Mouse (Mus musculus) forebrain, embryonic 13.5 days (tissue): ENCODE measurements at regions not wholly inside any gene's neighbourhood (a gene's known extent, or its start where the extent isn't known, plus 50 kb on each side); places are given as distances from the start of the nearest gene placed in this dataset.
"Not testable (repeated sequence)": the region's sequence is repeated elsewhere in the genome, so short reads cannot be mapped to it uniquely, and the experiment has no call there.

Experiments used
- ATAC-seq: fragments of 200-750 bp; cut with Nextera tagmentation; 2 replicates; pipeline ENCODE4 v1.8.0; 2017
- H3K27ac ChIP-seq: fragments of 300-500 bp; sonication (generic); 2 replicates; pipeline ENCODE4 v1.5.1; 2015; ENCODE audit warnings: inconsistent platforms, mild to moderate bottlenecking, moderate library complexity
- H3K27me3 ChIP-seq: fragments of 300-500 bp; sonication (generic); 2 replicates; pipeline ENCODE4 v1.6.1; 2015; ENCODE audit warnings: mild to moderate bottlenecking, inconsistent platforms
- H3K36me3 ChIP-seq: fragments of 300-500 bp; sonication (generic); 2 replicates; pipeline ENCODE4 v1.6.1; 2015; ENCODE audit warnings: mild to moderate bottlenecking, inconsistent platforms; ENCODE audit not compliant: poor library complexity, severe bottlenecking
- H3K4me1 ChIP-seq: fragments of 300-500 bp; sonication (generic); 2 replicates; pipeline ENCODE4 v1.6.1; 2015; ENCODE audit warnings: inconsistent platforms
- H3K4me2 ChIP-seq: fragments of 300-500 bp; sonication (generic); 2 replicates; pipeline ENCODE4 v1.6.1; 2015; ENCODE audit warnings: inconsistent platforms, mild to moderate bottlenecking, moderate library complexity
- H3K4me3 ChIP-seq: fragments of 300-500 bp; sonication (generic); 2 replicates; pipeline ENCODE4 v1.5.1; 2015; ENCODE audit warnings: mild to moderate bottlenecking, inconsistent platforms
- H3K9ac ChIP-seq: fragments of 300-500 bp; sonication (generic); 2 replicates; pipeline ENCODE4 v1.6.1; 2015; ENCODE audit warnings: mild to moderate bottlenecking, inconsistent platforms
- H3K9me3 ChIP-seq: fragments of 300-500 bp; sonication (generic); replicated peaks from 2 replicates; pipeline ENCODE4 v1.6.1; 2016; ENCODE audit warnings: inconsistent platforms
- WGBS: fragments of 180-500 bp; shearing (Covaris S2); methylation state at CpG from one replicate; pipeline ENCODE4 v1.1.7; 2015; 5-methylcytosine and 5-hydroxymethylcytosine counted together

DNA sequence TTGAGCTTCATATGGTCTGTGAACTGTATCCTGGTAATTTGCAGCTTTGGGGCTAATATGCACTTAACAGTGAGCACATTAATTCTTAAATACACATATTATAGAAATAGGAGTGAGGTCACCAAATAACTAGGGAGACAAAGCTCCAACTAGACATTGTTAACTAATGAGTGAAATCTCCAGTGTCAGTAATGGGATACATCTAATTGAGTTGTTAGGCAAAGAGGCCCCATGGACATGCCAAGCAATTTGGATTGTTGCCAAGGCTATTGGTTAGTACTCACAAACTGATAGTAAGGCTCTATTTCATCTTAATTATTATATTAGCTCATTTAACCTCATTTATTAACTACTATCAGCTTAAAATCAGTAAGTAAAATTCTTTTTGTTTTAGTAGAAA is 698.5 kb downstream of the Triml1 start:
- peaks cover 4% of the 10 kb centered on the region; the same call in 1 of the 2 replicates for H3K4me1 ChIP-seq
- H3K9me3 ChIP-seq, result no peaks in the 10 kb centered on the region
- H3K9ac ChIP-seq, result no peak overlapping the region
- peak; percentile 45; the same call in 1 of the 2 replicates for ATAC-seq
- no peaks in the 10 kb centered on the region for H3K27me3 ChIP-seq
- H3K36me3 ChIP-seq, result no peaks in the 10 kb centered on the region
- H3K4me3 ChIP-seq, result no peak overlapping the region
- no peak overlapping the region for H3K27ac ChIP-seq
- H3K4me2 ChIP-seq, result no peak overlapping the region

DNA sequence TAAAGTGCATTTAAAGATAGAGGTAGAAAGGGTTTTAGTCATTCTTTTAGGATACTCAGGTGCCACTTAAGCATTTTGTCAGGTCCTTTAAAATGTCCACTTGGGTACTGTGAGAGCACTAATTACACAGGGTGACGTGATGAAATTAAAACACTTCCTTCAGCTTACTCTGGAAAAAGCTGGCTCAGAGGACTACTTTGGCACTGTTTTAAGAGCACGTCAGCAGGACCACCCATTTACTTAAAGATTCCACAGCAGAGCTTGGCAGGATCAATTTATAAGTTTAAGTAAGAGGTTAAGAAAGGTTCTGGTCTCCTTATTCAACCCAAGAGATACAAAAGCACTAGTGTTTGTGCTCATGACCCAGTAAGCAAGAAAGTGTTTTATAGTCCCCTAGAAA is 738.7 kb downstream of the Triml1 start:
- Histone ChIP-seq H3K4me3 (no peak overlapping the region), H3K9me3 (no peaks in the 10 kb centered on the region), H3K27ac (no peak overlapping the region), H3K4me2 (no peak overlapping the region), H3K4me1 (no peaks in the 10 kb centered on the region), H3K36me3 (no peaks in the 10 kb centered on the region), H3K9ac (no peak overlapping the region), H3K27me3 (no peaks in the 10 kb centered on the region)
- ATAC-seq, result no peak
- 43% methylated on average over 2 of the region's 2 CpGs for WGBS

DNA sequence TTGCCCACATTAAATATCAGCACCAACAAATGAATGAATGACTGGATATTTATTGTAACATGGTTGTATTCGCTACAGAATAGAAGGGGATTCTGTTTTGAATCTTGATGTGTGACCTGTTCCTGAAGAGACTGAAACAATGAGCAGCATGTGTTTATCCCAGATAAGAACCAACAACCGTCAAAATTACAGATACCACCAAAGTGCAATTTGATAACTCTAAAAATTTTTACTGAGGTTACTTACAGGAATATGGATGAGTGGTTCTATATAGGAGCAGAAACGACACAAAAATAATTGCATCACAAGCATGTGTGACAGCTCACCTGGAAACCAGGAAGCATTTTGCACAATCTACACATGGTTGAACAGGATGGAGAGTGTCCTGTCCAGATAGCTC is 744.4 kb downstream of the Triml1 start:
- Histone ChIP-seq H3K27ac (no peak overlapping the region), H3K4me2 (no peak overlapping the region), H3K4me3 (no peak overlapping the region), H3K4me1 (no peaks in the 10 kb centered on the region), H3K9ac (no peak overlapping the region), H3K9me3 (no peaks in the 10 kb centered on the region), H3K36me3 (no peaks in the 10 kb centered on the region), H3K27me3 (no peaks in the 10 kb centered on the region)
- no peak for ATAC-seq
- 87% methylated on average over 3 of the region's 3 CpGs for whole genome bisulfite sequencing

DNA sequence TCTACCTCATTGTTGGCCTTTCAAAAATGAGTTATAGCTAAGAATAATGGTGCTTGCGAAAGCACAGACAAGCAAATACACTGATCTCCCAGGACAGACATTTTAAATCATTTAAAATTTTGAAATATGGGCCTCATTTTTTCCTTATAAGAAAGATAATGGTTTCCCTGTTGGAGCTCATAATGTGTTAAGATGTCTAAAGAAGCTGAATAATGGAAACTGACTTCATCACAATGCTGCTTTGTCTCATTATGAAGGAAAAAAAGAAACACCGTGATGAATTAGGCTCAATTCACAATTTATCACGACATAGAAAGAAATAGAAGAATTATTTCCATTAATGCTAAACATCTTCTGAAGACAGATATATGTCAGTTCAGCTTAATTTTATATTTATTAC is 752.5 kb downstream of the Triml1 start:
- ATAC-seq, result no peak
- Histone ChIP-seq H3K36me3 (no peaks in the 10 kb centered on the region), H3K9ac (no peak overlapping the region), H3K27ac (no peak overlapping the region), H3K9me3 (no peaks in the 10 kb centered on the region), H3K4me1 (no peaks in the 10 kb centered on the region), H3K27me3 (no peaks in the 10 kb centered on the region), H3K4me2 (no peak overlapping the region), H3K4me3 (no peak overlapping the region)
- WGBS, result 65% methylated on average over 3 of the region's 3 CpGs

DNA sequence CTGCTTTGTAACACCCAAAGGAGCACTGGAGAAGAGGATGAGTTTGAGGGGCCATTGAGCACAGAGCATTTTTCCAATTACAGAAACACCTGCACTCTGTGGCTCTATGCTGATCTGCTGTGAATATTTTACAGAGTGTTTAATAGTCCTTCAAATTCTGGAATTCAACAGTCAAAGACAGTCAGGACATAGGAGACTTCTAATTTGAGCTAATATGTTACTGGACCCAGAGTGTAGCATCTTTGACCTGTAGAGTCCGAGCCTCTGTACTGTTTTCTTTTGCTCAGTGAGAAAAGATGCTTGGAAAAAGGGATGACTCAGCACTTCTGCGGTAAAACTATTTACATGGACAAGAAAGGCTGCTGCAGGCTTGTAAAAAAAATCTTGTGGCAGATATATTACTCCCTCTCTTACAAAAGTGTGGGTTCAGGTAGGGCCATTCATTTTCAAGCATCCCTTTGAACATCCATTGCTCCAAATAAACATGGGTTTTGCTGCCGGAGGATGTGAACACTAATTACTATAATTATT is 793.1 kb downstream of the Triml1 start:
- H3K4me1 ChIP-seq, result no peaks in the 10 kb centered on the region
- ATAC-seq, result no peak
- 61% methylated on average over 3 of the region's 3 CpGs for WGBS

DNA sequence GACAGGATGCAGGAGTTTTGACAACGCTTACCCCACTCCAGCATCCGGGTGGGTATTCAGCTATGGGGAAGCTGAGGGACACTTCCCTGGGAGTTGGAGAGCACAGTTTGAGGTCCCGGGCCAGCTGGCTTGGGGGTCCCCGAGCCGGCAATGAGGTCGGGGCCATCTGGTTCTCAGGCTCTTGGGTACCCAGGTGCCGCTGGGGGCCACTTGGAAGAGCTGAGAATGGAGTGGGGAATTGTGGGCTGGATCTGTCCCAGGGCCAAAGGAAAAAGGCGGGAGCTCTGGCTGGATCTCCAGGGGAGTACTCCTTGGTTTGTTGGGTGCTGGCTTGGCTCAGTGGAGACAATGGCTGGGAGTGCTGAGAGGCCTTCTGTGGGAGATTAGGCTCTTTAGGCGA is 806.6 kb downstream of the Triml1 start:
- Histone ChIP-seq H3K27ac (no peak overlapping the region), H3K9ac (no peak overlapping the region), H3K4me1 (no peaks in the 10 kb centered on the region), H3K9me3 (no peaks in the 10 kb centered on the region), H3K27me3 (no peaks in the 10 kb centered on the region), H3K36me3 (no peaks in the 10 kb centered on the region), H3K4me3 (no peak overlapping the region), H3K4me2 (no peak overlapping the region)
- 94% methylated on average over 9 of the region's 9 CpGs for WGBS
- no peak for ATAC-seq

More for the DNA sequence above, 793.1 kb downstream of the Triml1 start:
- no peaks in the 10 kb centered on the region for H3K27me3 ChIP-seq
- H3K4me2 ChIP-seq, result no peak overlapping the region
- no peaks in the 10 kb centered on the region; the same call in 1 of the 2 replicates for H3K9me3 ChIP-seq
- H3K27ac ChIP-seq, result no peak overlapping the region
- H3K9ac ChIP-seq, result no peak overlapping the region
- no peak overlapping the region for H3K4me3 ChIP-seq
- no peaks in the 10 kb centered on the region for H3K36me3 ChIP-seq

DNA sequence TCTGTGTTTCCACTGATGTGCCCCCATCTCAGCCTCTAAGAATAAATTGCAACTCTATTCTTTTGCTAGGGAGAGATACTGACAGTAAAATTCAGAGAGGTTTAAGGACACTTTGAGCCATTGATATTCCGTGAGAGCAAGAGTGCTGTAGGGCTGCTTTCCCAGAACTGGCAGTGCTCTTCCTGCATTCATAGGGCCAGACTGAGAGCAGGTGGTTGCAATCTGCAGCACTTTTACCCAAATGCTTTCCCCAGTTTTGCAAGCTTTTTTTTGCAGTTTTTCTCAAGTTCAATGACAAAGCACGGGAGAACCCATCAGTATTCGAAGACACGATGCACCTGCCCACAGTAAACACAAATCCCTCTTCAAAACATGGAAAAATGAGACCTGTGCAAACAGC is 816.6 kb downstream of the Triml1 start:
- Histone ChIP-seq H3K9me3 (no peaks in the 10 kb centered on the region), H3K27ac (no peak overlapping the region), H3K9ac (no peak overlapping the region), H3K27me3 (no peaks in the 10 kb centered on the region), H3K4me2 (no peak overlapping the region), H3K4me3 (no peak overlapping the region), H3K36me3 (no peaks in the 10 kb centered on the region), H3K4me1 (no peaks in the 10 kb centered on the region)
- 77% methylated on average over 4 of the region's 4 CpGs for WGBS
- ATAC-seq, result 0 out of 2 replicates have a peak, but pooled peaks have one; percentile 51

DNA sequence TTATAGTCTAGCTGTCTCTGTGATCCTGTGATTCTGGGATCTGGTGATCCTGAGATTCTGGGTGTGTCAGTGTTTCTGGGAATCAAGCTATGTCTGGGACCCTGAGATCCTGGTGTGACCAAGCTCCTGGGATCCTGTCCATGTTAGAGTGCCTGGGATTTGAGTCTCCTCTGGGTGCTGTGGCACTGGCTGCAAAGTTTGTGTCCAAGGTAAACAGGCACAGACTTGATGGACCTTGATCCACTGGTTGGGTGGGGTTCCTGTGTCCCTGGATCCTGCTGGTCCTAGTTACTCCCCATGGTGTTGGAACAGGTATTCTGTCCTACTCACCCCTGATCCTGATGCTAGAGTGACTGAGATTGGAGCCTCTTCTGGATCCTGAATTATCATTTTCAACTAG is 818.4 kb downstream of the Triml1 start:
- H3K9ac ChIP-seq, result no peak overlapping the region
- no peak overlapping the region for H3K4me2 ChIP-seq
- ATAC-seq, result no peak
- H3K4me1 ChIP-seq, result no peaks in the 10 kb centered on the region
- H3K4me3 ChIP-seq, result no peak overlapping the region
- no peaks in the 10 kb centered on the region for H3K36me3 ChIP-seq
- H3K27ac ChIP-seq, result no peak overlapping the region
- no peaks in the 10 kb centered on the region for H3K9me3 ChIP-seq
- no peaks in the 10 kb centered on the region for H3K27me3 ChIP-seq

DNA sequence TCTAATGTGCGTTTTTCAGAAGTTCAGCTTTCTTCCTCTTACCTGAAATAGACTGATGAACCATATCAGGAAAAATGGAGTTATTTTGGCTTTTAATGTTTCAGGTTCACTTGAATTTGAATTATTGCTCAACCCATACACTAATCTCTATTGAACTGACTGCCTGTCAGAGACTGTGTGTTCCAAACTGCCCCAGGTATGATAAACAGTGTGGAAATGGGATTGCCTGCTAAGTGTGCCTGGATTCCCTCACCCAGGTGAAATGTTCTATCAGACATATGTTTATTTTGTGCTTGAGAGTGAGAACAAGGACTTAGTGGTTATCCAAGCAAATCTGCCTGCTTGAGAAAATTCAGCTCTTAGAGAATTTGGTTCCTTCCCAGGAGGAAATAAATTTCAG is 830.2 kb downstream of the Triml1 start:
- Histone ChIP-seq H3K4me3 (no peak overlapping the region), H3K9me3 (no peaks in the 10 kb centered on the region), H3K27ac (no peak overlapping the region), H3K36me3 (no peaks in the 10 kb centered on the region), H3K9ac (no peak overlapping the region), H3K27me3 (no peaks in the 10 kb centered on the region), H3K4me2 (no peak overlapping the region), H3K4me1 (no peaks in the 10 kb centered on the region)
- WGBS, result 95% methylated on average over 1 of the region's 1 CpGs
- no peak for ATAC-seq

DNA sequence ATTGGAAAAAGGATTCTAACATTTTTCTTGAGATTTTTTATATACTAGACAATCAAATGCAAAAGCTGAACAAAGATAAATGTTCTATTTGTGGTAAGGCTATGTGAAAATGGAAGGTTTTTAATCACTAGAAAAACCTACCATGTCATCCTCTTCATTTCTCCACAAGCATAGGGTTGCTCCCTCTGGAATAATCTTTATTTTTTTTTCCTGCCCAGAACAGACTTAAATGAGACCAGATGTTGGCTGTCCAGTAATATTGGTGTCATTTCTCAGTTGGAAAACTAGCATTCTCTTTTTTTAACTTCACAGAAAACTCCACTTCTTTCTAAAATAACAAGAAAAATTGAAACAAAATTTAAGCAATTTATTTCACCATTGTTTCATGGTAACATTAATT is 849.9 kb downstream of the Triml1 start:
- Histone ChIP-seq H3K9ac (no peak overlapping the region), H3K4me1 (no peaks in the 10 kb centered on the region), H3K36me3 (no peaks in the 10 kb centered on the region), H3K4me2 (no peak overlapping the region), H3K27ac (no peak overlapping the region), H3K9me3 (no peaks in the 10 kb centered on the region), H3K4me3 (no peak overlapping the region), H3K27me3 (no peaks in the 10 kb centered on the region)
- ATAC-seq, result no peak

DNA sequence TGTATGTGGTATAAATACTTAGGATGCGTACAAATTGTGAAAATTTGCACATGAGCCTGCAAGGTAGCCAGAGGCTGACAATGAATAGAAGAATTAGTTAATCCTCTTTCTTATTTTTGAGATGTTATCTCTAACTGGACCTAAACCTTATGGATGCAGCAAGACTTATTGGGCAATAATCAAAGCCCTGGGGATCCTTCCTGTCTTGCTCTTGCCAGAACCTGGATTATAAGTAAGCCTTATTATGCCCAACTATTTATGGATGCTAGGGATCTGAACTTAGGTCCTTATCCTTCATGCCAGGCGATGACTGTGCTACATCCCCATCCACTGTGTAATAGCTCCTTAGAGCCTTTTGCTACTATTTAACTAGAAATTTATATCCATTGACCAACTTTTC is 859.3 kb downstream of the Triml1 start:
- WGBS, result 93% methylated on average over 2 of the region's 2 CpGs
- no peak overlapping the region for H3K4me3 ChIP-seq
- no peaks in the 10 kb centered on the region for H3K27me3 ChIP-seq
- H3K9ac ChIP-seq, result no peak overlapping the region
- no peak overlapping the region for H3K27ac ChIP-seq
- H3K4me2 ChIP-seq, result no peak overlapping the region
- no peaks in the 10 kb centered on the region for H3K36me3 ChIP-seq
- no peaks in the 10 kb centered on the region for H3K4me1 ChIP-seq
- ATAC-seq, result no peak
- no peaks in the 10 kb centered on the region for H3K9me3 ChIP-seq

DNA sequence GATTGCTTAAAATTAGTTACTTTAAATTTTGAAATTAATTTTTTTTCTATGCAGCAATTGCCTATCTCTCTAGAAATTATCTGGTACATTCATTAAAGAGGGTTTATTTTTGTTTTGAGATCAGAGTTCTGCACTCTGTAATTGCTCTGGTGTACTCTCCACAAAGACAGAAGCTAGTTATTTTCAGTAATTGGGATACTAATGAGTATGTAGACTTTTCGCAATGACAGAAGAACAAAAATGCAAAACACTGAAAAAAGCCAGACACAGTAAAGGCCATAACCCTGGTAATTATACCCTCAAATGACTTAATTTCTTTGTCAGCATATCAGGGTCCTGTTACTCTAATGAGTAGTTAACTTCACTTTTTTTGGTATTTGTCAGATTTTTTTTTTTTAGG is 836.5 kb upstream of the Frg1 start:
- Histone ChIP-seq H3K4me1 (no peaks in the 10 kb centered on the region), H3K9me3 (no peaks in the 10 kb centered on the region), H3K27ac (no peak overlapping the region), H3K36me3 (no peaks in the 10 kb centered on the region), H3K27me3 (no peaks in the 10 kb centered on the region), H3K4me2 (no peak overlapping the region), H3K4me3 (no peak overlapping the region), H3K9ac (no peak overlapping the region)
- WGBS, result 31% methylated on average over 1 of the region's 1 CpGs
- ATAC-seq, result peak; percentile 67; the same call in 1 of the 2 replicates

DNA sequence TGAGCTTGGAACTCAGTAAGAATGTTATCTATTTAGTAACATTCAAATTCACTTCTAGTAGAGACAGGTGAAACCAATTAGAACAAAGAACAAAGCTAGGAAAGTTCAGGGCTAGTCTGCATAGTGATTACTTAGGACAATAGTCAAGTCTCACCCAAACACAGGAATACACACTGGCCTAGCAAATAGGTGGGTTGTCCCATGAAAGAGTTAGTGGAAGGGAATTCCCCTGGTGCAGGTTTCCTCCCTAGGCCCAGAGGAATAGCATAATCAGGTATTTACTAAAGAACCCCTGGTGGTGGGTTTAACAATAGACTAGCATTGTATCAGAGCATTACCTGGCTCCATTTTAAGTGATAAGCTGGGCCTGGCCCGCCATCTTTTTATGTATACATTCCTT is 825.4 kb upstream of the Frg1 start:
- not testable (repeated sequence) for ATAC-seq

More for the DNA sequence above, 825.4 kb upstream of the Frg1 start:
- not testable (repeated sequence) for H3K36me3 ChIP-seq, H3K4me1 ChIP-seq, H3K4me2 ChIP-seq, H3K4me3 ChIP-seq, H3K9ac ChIP-seq, H3K27ac ChIP-seq, H3K27me3 ChIP-seq, H3K9me3 ChIP-seq
- WGBS, result 80% methylated on average over 1 of the region's 1 CpGs
